Mouse (Mus musculus): ENCODE results near the gene Rpsa.

Gene Rpsa

GRCm38 (mm10) chr9:120167826-120168225, 40.3 kb downstream of the Rpsa start:
- no peak for DNase-seq (ENCODE audit: low spot score in 2 of 2)

GRCm38 (mm10) chr9:120171295-120171694, 43.8 kb downstream of the Rpsa start:
- DNase-seq (ENCODE audit: low spot score in 2 of 2), result peak; percentile 78 to 81

GRCm38 (mm10) chr9:120174436-120175137, 47.1 kb downstream of the Rpsa start:
- DNase-seq (ENCODE audit: low spot score in 2 of 2), result peak in 1 of 2 experiments; percentile 44

GRCm38 (mm10) chr9:120178813-120179212, 51.3 kb downstream of the Rpsa start:
- peak in 1 of 2 experiments; percentile 40 for DNase-seq (ENCODE audit: low spot score in 2 of 2)

Measured in right cerebral cortex, adult 2 months (tissue).